Mouse (Mus musculus) embryonic facial prominence, embryonic 10.5 days (tissue): ENCODE data around the gene Ankmy1. TPM values are rescaled to one million over a fixed set of nuclear protein-coding genes. Genes with fewer than 3 reads are reported as not detected.

Experiments used
- DNase-seq: peaks from one replicate; pipeline ENCODE4 v3.0.0-alpha.2; 2017; ENCODE audit warnings: low spot score
- H3K27ac ChIP-seq: fragments of 300-500 bp; sonication (generic); replicated peaks from 2 replicates; pipeline ENCODE4 v1.5.1; 2016; ENCODE audit warnings: mild to moderate bottlenecking
- H3K27me3 ChIP-seq: fragments of 300-500 bp; sonication (generic); replicated peaks from 2 replicates; pipeline ENCODE4 v1.6.1; 2016; ENCODE audit warnings: low read depth, mild to moderate bottlenecking; ENCODE audit not compliant: poor library complexity, severe bottlenecking
- H3K36me3 ChIP-seq: fragments of 300-500 bp; sonication (generic); replicated peaks from 2 replicates; pipeline ENCODE4 v1.6.1; 2016; ENCODE audit warnings: mild to moderate bottlenecking, moderate library complexity
- H3K4me1 ChIP-seq: fragments of 300-500 bp; sonication (generic); 2 replicates; pipeline ENCODE4 v1.6.1; 2016
- H3K4me3 ChIP-seq: fragments of 300-500 bp; sonication (generic); 2 replicates; pipeline ENCODE4 v1.5.1; 2016; ENCODE audit warnings: mild to moderate bottlenecking, moderate library complexity
- H3K9me3 ChIP-seq: fragments of 300-500 bp; sonication (generic); 2 replicates; pipeline ENCODE4 v1.6.1; 2016; ENCODE audit warnings: mild to moderate bottlenecking
- WGBS: fragments of 180-500 bp; shearing (Covaris S2); methylation state at CpG from one replicate; pipeline ENCODE4 v1.1.7; 2016; 5-methylcytosine and 5-hydroxymethylcytosine counted together
- microRNA counts: library from miRNA; unstranded; fragments of <30 nt; microRNA quantifications from one replicate; lab custom pipeline; 2017
- microRNA-seq: library from miRNA; unstranded; fragments of <30 nt; microRNA quantifications from one replicate; pipeline ENCODE4, GENCODE M21; 2017
- polyA plus RNA-seq: library from polyadenylated mRNA; unstranded; fragments of >200 nt; fragmentation: Nextera tagmentation; extraction: Ambion mirVana; gene quantifications from 2 replicates; pipeline ENCODE4 v1.2.1, GENCODE M21; 2016

Ankmy1 gene
- polyA plus RNA-seq, 1 experiment from 2014 or later: 0.45 TPM

DNA sequence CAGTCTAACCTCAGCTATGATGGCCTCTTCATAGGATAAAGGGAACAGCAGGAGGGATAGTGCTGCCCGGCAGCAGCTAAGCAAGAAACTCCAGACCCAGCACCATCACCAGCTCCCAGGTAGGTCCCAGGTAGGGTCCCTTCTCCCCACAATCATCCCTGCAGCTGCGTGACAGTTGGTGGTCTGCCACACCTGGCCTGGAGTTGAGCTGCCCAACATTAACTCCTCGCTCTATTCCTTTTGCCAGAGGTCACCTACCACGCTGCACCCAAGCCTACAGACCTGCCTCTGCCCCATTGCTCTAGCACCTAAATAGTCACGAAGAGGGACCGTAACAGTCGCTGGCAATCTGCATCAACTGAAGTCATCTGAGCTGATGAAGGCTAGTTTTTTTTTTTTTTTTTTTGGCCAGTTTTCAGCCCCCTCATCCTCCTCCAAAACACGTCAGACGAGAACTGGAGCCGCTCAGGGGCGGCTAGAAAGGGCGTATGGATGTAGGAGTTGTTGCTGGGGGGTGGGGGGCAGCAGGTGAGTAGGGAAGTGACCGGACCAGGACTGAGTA, 72.0 kb downstream of the Ankmy1 start:
- WGBS: 7% methylated on average over 13 of the region's 13 CpGs
- Histone ChIP-seq H3K27me3 (peaks cover 21% of the 10 kb centered on the region), H3K9me3 (no peaks in the 10 kb centered on the region), H3K27ac (peak overlapping the region; percentile 97), H3K36me3 (peaks cover 21% of the 10 kb centered on the region), H3K4me1 (peaks cover 66% of the 10 kb centered on the region), H3K4me3 (peak overlapping the region; percentile 96)
- DNase-seq: no peak

DNA sequence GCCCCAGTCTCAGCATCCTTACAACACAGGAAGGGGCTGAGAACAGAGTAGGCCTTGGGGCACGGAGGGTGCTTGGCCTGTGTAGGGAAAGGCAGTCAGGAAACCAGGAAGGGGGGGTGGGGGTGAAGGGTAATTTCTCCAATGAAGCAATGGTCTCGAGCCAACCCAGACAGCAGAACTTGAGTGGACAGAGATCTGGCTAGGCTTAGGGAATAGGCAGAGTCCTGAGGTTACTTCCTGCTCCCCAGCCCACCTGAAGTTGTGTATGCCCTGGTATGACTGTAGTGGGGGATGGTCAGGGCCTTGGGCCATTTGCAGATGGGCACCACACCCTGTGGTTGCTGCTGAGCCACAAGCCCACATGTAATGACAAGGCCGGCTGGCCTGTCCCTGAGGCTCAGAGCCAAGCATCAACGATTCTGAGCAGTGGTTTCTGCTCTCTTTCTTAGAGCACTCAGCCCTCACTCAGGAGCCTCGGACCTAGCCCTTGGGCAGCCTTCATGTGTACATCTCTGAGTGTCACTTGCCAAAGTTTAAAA, 86.9 kb downstream of the Ankmy1 start:
- no peaks in the 10 kb centered on the region for H3K9me3 ChIP-seq
- no peak overlapping the region for H3K4me3 ChIP-seq
- no peaks in the 10 kb centered on the region for H3K36me3 ChIP-seq
- H3K27ac ChIP-seq: peak overlapping the region; percentile 53
- peaks cover 17% of the 10 kb centered on the region for H3K4me1 ChIP-seq
- DNase-seq: no peak
- no peaks in the 10 kb centered on the region for H3K27me3 ChIP-seq
- WGBS: 66% methylated on average over 5 of the region's 5 CpGs

DNA sequence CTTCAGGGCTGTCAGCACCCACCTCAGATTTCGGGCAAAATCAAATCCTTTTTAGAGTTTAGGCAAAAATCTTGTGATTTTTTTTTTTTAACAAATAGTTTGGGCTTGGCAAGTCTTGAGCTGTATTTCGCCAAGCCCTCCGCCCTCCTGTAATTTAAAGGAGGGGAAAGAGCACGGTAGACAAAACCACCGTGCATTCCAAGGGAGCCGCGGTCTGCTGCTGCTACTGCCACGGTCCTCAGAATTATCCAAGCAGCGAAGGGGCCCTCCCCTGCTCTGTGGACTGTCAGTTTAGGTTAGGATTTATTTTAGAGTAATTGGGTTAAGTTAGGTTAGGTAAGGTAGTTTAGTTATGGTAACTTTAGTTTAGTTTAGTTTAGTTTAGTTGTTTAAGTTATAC, 87.6 kb downstream of the Ankmy1 start:
- 65% methylated on average over 9 of the region's 9 CpGs for WGBS
- Histone ChIP-seq H3K27me3 (no peaks in the 10 kb centered on the region), H3K9me3 (no peaks in the 10 kb centered on the region), H3K27ac (no peak overlapping the region), H3K4me3 (no peak overlapping the region), H3K4me1 (peaks cover 17% of the 10 kb centered on the region), H3K36me3 (no peaks in the 10 kb centered on the region)
- no peak for DNase-seq

DNA sequence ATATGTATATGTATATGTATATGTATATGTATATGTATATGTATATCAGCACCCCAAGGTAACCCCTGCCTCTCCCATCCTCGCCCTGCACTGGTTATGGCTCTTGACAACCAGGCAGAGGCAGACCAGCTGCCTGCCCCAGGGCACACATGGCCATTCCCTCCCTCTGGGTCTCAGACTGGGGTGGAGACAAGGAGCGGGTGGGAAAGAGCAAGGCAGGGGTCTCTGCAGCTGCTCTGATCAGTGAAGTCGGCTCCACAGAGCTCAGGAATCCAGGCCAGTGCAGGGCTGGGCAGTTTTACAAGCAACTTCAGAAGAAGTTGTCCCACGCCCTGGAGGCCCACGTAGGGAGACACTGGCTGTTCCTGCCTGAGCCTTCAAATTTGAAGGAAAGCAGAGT, 88.4 kb downstream of the Ankmy1 start:
- no peak overlapping the region for H3K27ac ChIP-seq
- H3K9me3 ChIP-seq: peaks cover 5% of the 10 kb centered on the region; the same call in 1 of the 2 replicates
- H3K36me3 ChIP-seq: no peaks in the 10 kb centered on the region
- no peak for DNase-seq
- 70% methylated on average over 5 of the region's 5 CpGs for WGBS
- no peaks in the 10 kb centered on the region for H3K27me3 ChIP-seq
- peaks cover 17% of the 10 kb centered on the region for H3K4me1 ChIP-seq
- H3K4me3 ChIP-seq: no peak overlapping the region

MicroRNAs encoded within 50 kb of the gene (microRNA counts, 519-probe panel; counts per million panel counts)
- microRNA mmu-miR-149 (lab: Ali Mortazavi, UCI): 5,451 counts per million, percentile 90 among the panel's probes with 10 or more counts

Small RNA genes within 50 kb of the gene (microRNA-seq; reads per million reads assigned to microRNA genes)
- 8,718 reads per million, percentile 93 among the genes with 10 or more reads in this experiment for gene Mir149

Other genes with a start within 250 kb of the Ankmy1 start
- 84.1 and 89.0 TPM in 2 replicates for gene Gpc1, start 71.3 kb downstream of the Ankmy1 start, polyA plus RNA-seq
- gene Dusp28, start 4.1 kb upstream of the Ankmy1 start, polyA plus RNA-seq: 11.0 and 11.9 TPM in 2 replicates
- 26.4 and 28.0 TPM in 2 replicates for gene Rnpepl1, start 7.9 kb upstream of the Ankmy1 start, polyA plus RNA-seq
- gene Capn10, start 31.5 kb upstream of the Ankmy1 start, polyA plus RNA-seq: 37.7 and 42.0 TPM in 2 replicates
- gene Gpr35, start 48.0 kb upstream of the Ankmy1 start, polyA plus RNA-seq: 0.13 and 0.19 TPM in 2 replicates
- gene Aqp12, start 103.4 kb upstream of the Ankmy1 start, polyA plus RNA-seq: not detected in 2 replicates
- gene Kif1a, start 199.0 kb upstream of the Ankmy1 start, polyA plus RNA-seq: 23.9 and 27.5 TPM in 2 replicates
- not detected in 2 replicates for gene Agxt, start 232.3 kb upstream of the Ankmy1 start, polyA plus RNA-seq